Mouse (Mus musculus): ENCODE measurements at regions not wholly inside any gene's neighbourhood (a gene's known extent, or its start where the extent isn't known, plus 50 kb on each side); places are given as distances from the start of the nearest gene placed in this dataset.

- no peak overlapping the region for H3K9ac ChIP-seq (ENCODE audit: control insufficient read depth, low read depth, low read length, poor library complexity, severe bottlenecking)
- H3K9me3 ChIP-seq (replicated peaks; ENCODE audit: insufficient read depth, low read length) = no peaks in the 10 kb centered on the region
- no peaks in the 10 kb centered on the region for H3K36me3 ChIP-seq (ENCODE audit: control insufficient read depth in 1 of 2, insufficient read depth in 2 of 2, low read length in 2 of 2)
- TF ChIP-seq TAL1 (IDR thresholded peaks at IDR 0.05; ENCODE audit: low read length) (no peak), MYB (IDR thresholded peaks at IDR 0.05; ENCODE audit: low read depth, low read length) (no peak), GATA1 (IDR thresholded peaks at IDR 0.05; ENCODE audit: low read depth, low read length) (no peak), ETS1 (IDR thresholded peaks at IDR 0.05; ENCODE audit: low read depth, low read length) (no peak), RCOR1 (IDR thresholded peaks at IDR 0.05; ENCODE audit: low read depth, low read length) (no peak), CTCF (IDR thresholded peaks at IDR 0.05 in 2 of 3, conservative IDR thresholded peaks at IDR 0.05 in 1 of 3; ENCODE audit: control insufficient read depth in 1 of 3, insufficient read depth in 1 of 3, low read depth in 2 of 3, low read length in 3 of 3, poor library complexity in 1 of 3, severe bottlenecking in 1 of 3) (no peak), HCFC1 (IDR thresholded peaks at IDR 0.05; ENCODE audit: low read depth, low read length) (no peak), MAX (IDR thresholded peaks at IDR 0.05; ENCODE audit: low read length) (no peak), ZNF384 (IDR thresholded peaks at IDR 0.05; ENCODE audit: low read depth, low read length) (no peak)
- H3K79me2 ChIP-seq (ENCODE audit: control insufficient read depth, insufficient read depth, low read length, poor library complexity) = no peaks in the 10 kb centered on the region
- no peak overlapping the region for H3K27ac ChIP-seq (ENCODE audit: control insufficient read depth, low read depth, low read length)
- DNase-seq (ENCODE audit: low read depth, low spot score) = no peak
- H3K4me3 ChIP-seq (ENCODE audit: control insufficient read depth in 1 of 2, insufficient read depth in 1 of 2, low read depth in 2 of 2, low read length in 2 of 2) = no peak overlapping the region
- H3K27me3 ChIP-seq (ENCODE audit: control insufficient read depth in 1 of 2, insufficient read depth in 2 of 2, low read length in 2 of 2) = no peaks in the 10 kb centered on the region
- H3K4me1 ChIP-seq (ENCODE audit: control insufficient read depth in 1 of 2, insufficient read depth in 2 of 2, low read length in 2 of 2) = no peaks in the 10 kb centered on the region
These were observed 199.2 kb upstream of the Nlrp1b start for GRCm38 (mm10) chr11:71429739-71430138.

GRCm38 (mm10) chr11:71434241-71434640 lies 203.7 kb upstream of the Nlrp1b start:
- TF ChIP-seq NRF1 (IDR thresholded peaks at IDR 0.05; ENCODE audit: insufficient read depth, low read depth, low read length, poor library complexity, severe bottlenecking) (no peak), USF2 (IDR thresholded peaks at IDR 0.05; ENCODE audit: borderline replicate concordance in 1 of 2, insufficient read depth in 1 of 2, low read depth in 1 of 2, low read length in 2 of 2) (no peak), ZMIZ1 (IDR thresholded peaks at IDR 0.05; ENCODE audit: low read depth, low read length) (no peak), ZKSCAN1 (IDR thresholded peaks at IDR 0.05; ENCODE audit: low read depth, low read length) (no peak), GATA1 (IDR thresholded peaks at IDR 0.05; ENCODE audit: low read depth, low read length) (no peak), ZC3H11A (IDR thresholded peaks at IDR 0.05; ENCODE audit: low read depth, low read length) (no peak), MAZ (IDR thresholded peaks at IDR 0.05; ENCODE audit: low read depth, low read length) (no peak), RAD21 (IDR thresholded peaks at IDR 0.05; ENCODE audit: low read depth, low read length) (no peak), MAFK (IDR thresholded peaks at IDR 0.05; ENCODE audit: borderline replicate concordance, low read depth, low read length) (no peak), MXI1 (IDR thresholded peaks at IDR 0.05; ENCODE audit: low read depth, low read length) (no peak), E2F4 (IDR thresholded peaks at IDR 0.05; ENCODE audit: borderline replicate concordance, low read depth, low read length) (no peak), ELF1 (IDR thresholded peaks at IDR 0.05; ENCODE audit: low read depth, low read length) (no peak)
- no peaks in the 10 kb centered on the region for H3K27me3 ChIP-seq (ENCODE audit: control insufficient read depth in 1 of 2, insufficient read depth in 2 of 2, low read length in 2 of 2)
- DNase-seq (ENCODE audit: low read depth, low spot score) = no peak
- no peaks in the 10 kb centered on the region for H3K79me2 ChIP-seq (ENCODE audit: control insufficient read depth, insufficient read depth, low read length, poor library complexity)
- no peaks in the 10 kb centered on the region for H3K4me1 ChIP-seq (ENCODE audit: control insufficient read depth in 1 of 2, insufficient read depth in 2 of 2, low read length in 2 of 2)
- H3K9me3 ChIP-seq (replicated peaks; ENCODE audit: insufficient read depth, low read length) = no peaks in the 10 kb centered on the region
- no peak overlapping the region for H3K9ac ChIP-seq (ENCODE audit: control insufficient read depth, low read depth, low read length, poor library complexity, severe bottlenecking)
- H3K36me3 ChIP-seq (ENCODE audit: control insufficient read depth in 1 of 2, insufficient read depth in 2 of 2, low read length in 2 of 2) = no peaks in the 10 kb centered on the region
- no peak overlapping the region for H3K27ac ChIP-seq (ENCODE audit: control insufficient read depth, low read depth, low read length)
- no peak overlapping the region for H3K4me3 ChIP-seq (ENCODE audit: control insufficient read depth in 1 of 2, insufficient read depth in 1 of 2, low read depth in 2 of 2, low read length in 2 of 2)
